Mouse (Mus musculus) adipocyte (in vitro differentiated cells): ENCODE measurements around the gene Slc47a1.
A peak's percentile ranks its signal among the peaks of the same experiment; 100 is the strongest.

Experiments used
- DNase-seq: peaks from one replicate; pipeline ENCODE4 v3.0.0-alpha.2; 2016; ENCODE audit warnings: low spot score

Gene Slc47a1

DNA sequence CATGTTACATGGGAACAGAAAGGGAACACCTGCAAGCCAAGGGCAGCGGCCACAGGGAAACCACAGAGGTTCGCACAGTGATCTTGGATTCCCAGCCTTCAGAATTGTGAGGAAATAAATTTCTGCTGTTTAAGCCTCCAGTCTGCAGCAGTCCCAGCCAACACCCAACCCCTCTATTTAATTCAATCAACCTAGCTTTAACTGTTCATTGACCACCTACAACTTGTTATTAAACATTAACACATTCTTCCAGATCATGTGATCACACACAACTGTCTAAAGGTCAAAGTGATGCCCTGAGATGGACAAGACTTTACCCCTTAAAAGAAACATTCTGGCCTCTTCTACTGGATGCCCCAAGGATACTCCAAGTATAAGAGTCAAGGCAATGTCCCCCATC lies 9.5 kb downstream of the Slc47a1 start:
- no peak for DNase-seq

DNA sequence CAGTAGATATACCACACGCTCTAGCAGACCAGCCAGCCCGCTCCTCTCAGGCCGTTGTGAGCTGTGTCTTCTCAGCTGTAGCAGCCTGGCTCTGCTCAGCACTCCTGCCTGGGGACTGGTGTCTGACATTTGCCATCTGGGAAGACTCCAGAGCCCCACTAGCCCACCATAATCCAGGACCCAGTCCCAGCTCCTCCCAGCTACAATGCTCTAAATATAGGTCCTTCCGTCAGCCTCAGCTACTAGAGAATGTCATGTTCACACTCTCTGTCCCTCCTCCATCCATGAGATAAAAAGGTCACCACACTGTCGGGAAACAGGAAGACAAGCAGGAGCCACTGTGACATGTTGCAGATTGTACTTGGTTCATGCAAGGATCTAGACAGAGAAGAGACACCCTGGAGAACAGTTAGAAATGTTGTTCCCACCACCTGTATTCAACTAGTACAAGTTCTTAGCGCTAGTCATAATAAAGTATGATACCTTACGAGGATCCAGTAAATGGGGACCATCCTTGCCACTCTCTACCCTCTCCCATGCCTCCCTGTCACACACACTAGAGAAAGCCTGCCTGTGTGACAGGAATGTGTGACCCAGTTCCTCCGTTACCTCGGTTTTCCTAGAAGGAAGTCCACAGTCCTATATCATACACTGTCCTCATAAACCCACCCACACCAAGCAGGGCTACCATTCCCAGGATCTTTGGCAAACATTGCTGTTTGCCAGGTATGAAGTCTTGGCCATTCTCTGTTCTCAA lies 11.4 kb downstream of the Slc47a1 start:
- no peak for DNase-seq

DNA sequence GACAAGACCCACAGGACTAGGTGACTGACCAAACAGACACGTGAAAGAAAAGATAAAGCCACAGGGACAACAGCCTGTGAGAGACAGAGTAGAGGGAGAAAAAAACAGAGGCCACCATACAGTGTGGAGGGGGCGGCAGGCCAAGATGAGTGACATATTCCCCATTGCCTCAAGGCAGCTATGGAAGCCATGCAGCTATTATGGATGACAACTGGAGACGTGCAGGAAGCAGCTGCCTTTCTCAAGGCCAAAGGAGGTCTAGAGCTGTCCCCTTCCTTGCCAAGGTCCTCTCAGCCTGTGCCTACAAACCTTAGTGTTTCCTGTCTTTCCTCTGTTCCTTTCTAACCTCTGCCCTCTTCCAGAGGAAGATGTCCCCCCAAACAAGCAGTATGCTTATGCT lies 12.2 kb downstream of the Slc47a1 start:
- no peak for DNase-seq

DNA sequence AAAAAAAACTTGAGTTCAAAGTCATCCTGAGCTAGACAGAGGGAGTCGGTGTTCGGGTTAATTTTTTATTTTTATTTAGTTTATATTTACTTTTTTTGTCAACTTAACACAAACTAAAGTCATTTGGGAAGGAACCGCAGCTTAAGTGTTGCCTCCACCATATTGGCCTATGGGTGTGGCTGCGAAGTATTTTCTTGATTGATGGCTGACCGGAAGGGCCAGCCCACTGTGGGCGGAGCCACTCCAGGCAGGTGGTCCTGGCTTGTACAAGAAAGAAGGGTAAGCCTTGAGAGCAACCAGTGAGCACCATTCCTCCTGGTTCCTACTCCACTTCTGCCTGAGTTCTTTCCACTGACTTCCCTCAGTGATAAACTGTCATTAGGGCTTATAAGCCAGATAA lies 14.0 kb downstream of the Slc47a1 start:
- no peak for DNase-seq

GRCm38 (mm10) chr11:61361515-61362190 lies 16.5 kb downstream of the Slc47a1 start:
- no peak for DNase-seq

GRCm38 (mm10) chr11:61356600-61356999 lies 21.5 kb downstream of the Slc47a1 start:
- DNase-seq = no peak

DNA sequence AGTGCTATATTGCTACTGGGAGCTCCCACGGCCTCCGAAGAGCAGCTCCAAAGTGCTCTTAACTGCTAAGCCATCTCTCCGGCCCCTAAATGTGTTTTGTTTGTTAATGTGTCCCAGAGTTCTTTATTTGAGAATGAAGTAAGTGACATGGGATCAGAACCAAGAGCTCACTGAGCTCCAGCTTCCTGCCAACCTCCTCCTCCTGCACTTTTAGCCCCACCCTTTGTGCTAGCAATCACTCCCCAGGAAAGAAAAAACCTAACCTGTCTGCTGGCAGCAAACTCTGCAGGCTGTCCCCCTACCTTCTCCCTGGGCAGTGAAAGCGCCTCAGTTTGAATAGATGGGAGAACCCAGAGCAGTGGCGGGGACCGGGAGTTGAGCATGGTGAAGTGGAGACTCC lies 22.0 kb downstream of the Slc47a1 start:
- DNase-seq = no peak

DNA sequence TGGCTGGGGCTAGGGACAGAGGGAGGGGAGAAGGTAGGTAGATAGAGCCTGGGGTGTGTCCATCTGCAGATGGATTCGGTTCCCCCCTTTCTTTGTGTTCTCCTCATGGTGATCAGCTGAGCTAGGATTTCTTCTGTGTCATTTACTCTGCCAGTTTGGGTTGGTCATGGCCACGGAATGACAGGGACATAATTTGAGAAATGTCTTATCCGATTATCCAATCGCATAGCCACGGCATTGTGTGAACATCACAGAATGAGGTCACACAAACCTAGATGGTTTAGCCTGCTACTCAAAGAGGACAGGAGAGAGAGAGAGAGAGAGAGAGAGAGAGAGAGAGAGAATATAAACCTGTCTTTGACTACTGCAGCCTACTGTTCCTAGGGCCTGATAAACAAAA lies 22.8 kb downstream of the Slc47a1 start:
- no peak for DNase-seq

DNA sequence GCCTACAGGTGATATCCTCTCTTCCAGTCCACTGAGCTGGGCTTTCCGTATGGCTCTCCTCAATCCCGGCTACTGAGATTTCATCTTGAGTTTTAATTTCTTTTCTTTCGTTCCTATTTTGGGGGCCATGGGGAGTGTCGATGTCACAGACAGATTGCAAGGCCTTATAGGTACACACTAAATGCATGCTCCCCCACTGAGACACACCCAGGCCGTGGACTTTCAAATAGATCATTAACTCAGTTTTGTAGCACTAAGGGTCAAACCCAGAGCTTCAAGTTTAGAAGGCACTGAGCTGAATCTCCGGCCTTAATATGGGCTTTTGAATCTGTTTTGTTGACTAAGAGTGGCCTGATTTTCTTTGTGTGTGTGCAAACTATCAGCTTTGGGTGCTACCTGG lies 23.8 kb downstream of the Slc47a1 start:
- DNase-seq = no peak

- no peak for DNase-seq
Observed at GRCm38 (mm10) chr11:61353038-61353437, 25.1 kb downstream of the Slc47a1 start.

DNA sequence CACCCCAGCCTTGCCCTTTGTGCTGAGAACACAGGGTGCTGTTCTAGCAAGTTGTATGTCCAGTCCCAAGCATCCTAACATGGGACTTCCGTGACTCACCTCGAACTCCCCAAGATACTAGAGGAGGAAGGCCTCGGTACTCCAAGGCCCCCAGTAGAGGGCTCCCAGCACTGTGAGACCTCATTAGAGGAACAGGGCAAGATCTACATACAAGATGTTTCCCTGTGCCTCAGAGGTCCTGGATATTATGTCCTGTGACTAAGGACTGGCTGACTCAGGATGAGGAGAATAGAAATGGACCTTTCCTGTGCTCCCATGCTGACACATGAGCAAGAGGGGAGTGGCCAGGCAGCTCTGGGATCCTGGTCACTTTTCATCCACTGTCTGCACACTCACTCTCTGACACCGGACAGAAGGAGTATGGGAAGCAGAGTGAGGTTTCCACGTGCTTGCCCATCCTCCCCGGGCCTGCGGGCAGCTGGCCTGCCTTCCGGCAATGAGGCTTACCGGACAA lies 25.9 kb downstream of the Slc47a1 start:
- DNase-seq = no peak

DNA sequence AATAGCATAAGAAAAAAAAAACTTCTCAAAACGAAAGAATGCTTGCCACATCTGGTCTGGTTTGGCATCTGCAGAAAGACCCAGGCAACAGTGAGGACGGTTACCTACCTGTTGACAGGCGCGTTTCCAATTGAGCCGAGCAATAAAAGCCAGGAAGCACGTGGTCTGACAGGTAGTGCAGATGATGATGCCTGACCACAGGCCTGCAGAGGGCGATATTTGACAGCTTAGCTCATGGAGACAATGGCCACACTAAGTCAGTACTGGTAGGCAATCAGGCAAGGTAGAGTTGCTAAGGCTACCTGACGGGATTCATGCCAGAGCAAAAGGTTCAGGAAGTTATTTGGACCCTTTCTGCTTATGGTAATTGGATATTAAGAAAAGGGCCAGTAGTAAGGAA lies 28.8 kb downstream of the Slc47a1 start:
- DNase-seq = peak; percentile 37

GRCm38 (mm10) chr11:61346133-61346532 lies 32.0 kb downstream of the Slc47a1 start:
- DNase-seq = no peak

GRCm38 (mm10) chr11:61342505-61343420 lies 35.4 kb downstream of the Slc47a1 start, which contains the start of gene Slc47a2:
TSS of gene Slc47a2 (minus strand) at chr11:61342860.
- no peak for DNase-seq

- no peak for DNase-seq
Observed at GRCm38 (mm10) chr11:61341971-61342370, 36.2 kb downstream of the Slc47a1 start.

- no peak for DNase-seq
Observed at GRCm38 (mm10) chr11:61341233-61341632, 36.9 kb downstream of the Slc47a1 start.

DNA sequence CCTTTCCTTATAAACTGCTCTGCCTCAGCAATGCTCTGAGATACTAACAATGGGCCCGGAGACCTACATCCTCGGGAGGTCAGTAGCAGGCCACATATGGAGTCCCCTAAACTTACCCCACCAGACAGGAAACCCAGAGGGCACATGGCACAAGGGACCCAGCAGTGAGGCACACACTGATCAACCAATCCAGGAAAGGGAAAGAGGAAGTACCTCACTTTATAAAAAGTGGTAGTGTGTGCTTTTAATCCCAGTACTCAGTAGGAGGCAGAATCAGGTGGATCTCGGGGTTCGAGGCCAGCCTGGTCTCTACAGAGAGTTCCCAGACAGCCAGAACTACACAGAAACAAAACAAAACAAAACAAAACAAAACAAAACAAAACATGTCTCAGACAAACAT lies 37.8 kb downstream of the Slc47a1 start:
- no peak for DNase-seq

DNA sequence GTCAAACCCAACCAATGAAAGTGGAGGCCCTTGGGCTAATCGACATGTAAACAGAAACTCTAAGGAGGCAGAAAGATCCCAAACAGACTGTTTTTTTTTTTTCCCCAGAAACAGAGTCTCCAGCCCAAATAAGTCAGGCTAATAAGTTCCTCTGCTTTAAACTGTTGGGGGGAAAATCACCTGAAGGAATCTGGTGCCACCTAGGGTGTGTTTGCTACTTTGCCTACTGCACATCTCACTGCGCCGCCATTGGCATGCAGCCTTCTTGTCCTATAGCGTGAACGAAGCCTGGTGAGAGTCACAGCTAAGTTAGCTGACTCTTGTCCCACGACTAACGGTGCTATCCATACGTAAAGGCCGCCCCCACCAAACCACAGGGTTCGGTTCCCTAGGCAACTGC lies 40.6 kb downstream of the Slc47a1 start:
- peak; percentile 5 for DNase-seq

DNA sequence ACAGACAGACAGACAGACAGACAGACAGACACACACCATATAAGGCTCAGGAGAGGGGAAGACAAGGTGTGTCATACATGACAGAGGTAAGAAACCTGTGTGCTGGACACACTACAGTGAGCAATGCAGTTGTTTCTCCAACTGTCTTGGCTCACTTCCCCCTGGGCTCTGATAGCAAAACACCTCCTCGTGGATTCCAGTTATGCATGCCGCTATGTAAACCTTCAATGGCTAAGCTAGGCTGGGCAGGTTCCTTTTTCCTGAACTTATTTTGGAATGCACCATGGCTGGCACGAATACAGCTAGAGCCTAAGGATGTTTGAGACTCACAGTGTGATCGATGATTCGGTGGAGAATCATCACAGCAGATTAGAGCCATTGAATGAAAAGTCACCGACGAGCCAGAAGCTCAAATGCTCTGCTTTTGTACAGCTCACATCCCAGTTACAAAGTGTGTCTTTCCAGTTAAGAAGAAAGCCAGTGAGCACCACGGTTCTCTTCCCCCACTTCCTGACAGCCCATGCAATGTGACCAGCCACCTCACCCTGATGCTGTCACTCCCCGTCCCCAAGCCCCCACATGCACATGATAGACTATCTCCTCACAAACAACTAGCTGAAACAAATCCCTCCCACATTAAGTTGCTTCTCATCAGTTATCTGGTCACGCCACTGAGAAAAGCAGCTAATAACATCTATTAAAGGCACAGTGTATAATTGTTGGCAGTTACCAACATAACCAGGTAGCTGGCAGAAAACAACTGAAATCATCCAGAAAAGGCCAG lies 57.0 kb downstream of the Slc47a1 start:
- DNase-seq = no peak

GRCm38 (mm10) chr11:61319923-61320567 lies 58.1 kb downstream of the Slc47a1 start:
- no peak for DNase-seq
